Mouse (Mus musculus) cerebellum, adult 18-20 months (tissue): ENCODE results near the gene Pdcd7.
A peak's percentile ranks its signal among the peaks of the same experiment; 100 is the strongest.

ENCODE experiments used
- DNase-seq, 2 experiments: peaks; one replicate each; pipeline ENCODE4 v3.0.0; 2021

The Pdcd7 gene

DNA sequence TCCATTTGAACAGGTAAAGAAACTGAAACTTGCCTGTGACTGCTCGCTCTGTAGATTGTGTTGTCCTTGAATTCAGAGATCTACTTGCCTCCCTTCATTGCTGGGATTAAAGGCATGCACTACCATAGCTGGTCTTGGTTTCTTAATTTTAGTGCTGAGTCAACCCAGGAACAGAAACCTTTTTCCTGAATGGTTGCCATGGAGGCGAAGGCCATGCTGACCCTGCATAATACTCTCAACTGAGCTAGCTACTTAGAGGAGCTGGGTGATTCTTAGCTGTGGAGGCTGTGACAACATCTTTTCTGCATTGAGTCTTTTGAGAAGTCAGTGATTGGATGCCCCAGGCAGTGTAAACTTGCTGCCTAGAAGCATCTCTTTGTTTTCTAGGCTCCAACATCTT is 11.1 kb downstream of the Pdcd7 start:
- DNase-seq = no peak

GRCm38 (mm10) chr9:65358956-65359480 is 13.1 kb downstream of the Pdcd7 start:
- DNase-seq = no peak

- no peak for DNase-seq
These were observed 14.9 kb downstream of the Pdcd7 start, which contains the start of gene Ubap1l for GRCm38 (mm10) chr9:65360641-65361448. TSS of gene Ubap1l (plus strand) at chr9:65361041.

DNA sequence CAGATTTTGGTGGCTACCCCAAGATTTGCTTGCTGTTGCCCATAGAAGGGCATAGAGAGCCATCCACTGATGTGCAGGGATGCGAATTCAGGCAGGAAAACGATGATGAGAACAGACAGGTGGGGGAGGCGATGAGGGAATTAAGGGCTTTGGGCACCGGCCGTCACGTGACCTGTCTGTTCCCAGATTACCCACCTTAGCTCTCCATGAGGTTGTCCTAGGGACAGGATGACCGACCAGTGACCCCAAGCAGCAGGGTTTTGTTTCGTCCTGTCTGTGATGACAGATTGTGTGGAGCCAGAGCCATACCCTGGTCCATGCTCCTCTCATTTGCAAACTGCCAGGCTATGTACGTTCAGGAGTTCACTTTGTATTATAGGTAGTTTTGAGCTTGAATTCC is 17.8 kb downstream of the Pdcd7 start:
- no peak for DNase-seq

- DNase-seq = no peak
These were observed 19.8 kb downstream of the Pdcd7 start for GRCm38 (mm10) chr9:65365721-65366120.

- DNase-seq = no peak
These were observed 25.9 kb downstream of the Pdcd7 start for GRCm38 (mm10) chr9:65371756-65372155.

DNA sequence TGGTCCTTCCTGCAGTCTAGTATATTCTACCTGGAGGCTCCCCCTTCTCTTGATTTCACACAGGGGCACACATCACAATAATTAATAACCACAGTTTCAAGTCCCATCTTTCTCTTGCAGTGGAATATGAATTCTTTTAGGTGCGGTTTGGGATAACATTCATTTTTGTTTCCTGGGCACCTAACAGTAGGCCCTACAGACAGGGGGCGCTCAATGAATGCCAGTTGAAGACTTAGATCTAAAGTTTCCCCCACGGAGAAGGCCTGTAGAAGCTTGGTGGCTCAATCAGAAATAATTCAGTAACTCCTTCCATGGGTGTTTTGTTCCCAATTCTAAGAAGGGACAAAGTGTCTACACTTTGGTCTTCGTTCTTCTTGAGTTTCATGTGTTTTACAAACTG is 26.5 kb downstream of the Pdcd7 start:
- peak in 1 of 2 experiments; percentile 26 for DNase-seq

DNA sequence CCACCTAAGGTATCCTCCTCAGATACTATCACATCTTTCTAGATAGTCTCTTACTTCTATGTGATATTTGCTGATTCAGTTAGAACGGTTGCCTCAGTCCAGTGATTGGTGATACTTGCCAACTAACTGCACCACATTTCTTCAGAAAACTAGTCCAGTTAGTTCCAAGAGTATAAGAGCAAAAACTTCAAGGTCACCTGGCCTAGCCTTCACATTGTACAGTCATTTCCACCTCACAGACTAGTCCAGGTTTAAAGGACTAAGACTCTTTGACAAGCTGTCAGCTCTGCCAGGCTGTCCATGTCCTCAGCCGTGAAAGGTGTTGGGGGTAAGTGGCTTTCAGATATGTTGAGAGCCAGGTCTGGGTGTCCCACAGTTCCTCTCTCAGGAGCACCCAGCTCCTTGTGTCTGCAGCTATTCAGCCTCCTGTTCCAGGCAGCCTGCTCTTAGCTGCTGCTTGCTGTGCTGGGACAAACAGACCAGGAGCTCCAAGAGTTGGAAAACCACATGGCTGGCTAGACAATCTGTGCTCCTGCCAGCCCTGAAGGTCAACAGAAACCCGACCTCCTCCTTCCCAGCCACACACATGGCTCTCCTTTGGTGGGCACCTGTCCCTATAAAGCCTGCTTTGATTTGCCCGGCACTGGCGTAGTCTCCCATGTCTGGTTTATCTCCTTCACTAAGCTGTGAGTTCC is 28.7 kb downstream of the Pdcd7 start:
- no peak for DNase-seq

DNA sequence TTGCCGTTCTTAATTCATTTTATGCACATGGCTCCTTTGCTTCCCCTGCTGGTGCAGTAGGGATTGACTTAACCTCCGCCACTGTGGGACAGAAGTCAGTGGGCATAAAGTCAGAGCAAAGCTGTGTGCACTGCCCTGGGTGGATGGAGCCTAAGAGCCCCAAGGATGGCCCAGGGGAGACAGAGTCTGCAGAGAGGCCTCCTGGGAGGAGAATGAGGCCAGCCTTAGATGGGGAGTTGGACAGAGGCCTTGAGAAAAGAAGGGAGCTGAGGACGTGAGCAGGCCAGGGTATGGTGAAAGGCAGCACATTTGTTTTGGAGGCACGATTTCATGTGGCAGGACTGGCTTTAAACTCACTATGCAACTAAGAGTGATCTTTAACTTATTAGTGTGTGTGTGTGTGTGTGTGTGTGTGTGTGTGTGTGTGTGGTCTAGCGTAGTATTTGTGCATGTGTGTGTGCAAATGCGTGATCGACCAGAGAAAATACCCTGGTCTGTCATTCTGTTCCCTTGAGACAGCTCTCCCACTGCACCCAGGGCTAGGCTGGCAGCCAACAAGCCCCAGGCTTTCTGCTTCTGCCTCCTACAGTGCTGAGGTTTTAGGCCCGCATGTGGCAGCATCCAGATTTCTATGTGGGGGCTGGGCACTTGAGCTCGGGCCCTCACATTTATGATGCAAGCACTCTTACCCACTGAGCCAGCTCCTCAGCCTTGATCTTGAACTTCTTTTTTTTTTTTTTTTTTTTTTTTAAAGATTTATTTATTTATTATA is 29.4 kb downstream of the Pdcd7 start:
- no peak for DNase-seq

DNA sequence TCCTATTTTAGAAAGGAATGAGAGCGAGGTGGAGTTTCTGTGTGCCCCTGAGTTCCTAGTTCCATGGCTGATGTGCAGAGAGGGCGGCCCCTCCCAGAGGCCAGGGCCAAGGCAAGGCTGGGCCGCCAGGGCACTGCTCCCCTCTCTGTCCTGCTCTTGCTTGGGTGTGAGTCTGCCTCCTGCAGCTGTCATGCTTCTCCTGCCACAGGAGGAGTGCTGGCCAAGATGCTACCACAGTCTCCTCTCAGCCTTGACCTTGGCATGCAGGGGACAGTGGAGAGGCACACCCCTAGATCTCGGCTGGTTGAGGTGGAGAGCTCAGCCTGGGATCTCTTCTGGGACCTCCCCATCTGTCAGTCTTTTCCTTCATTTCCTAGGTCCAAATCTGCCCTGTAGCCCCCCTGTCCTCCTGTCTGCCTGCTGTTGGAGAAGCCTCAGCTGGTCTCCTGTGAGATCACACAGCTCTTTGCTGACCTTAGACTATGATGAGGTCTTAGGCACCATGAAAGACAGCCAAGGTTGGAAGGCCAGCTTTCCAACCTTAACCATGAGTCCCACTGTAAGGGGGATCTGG is 35.2 kb downstream of the Pdcd7 start:
- DNase-seq = no peak

DNA sequence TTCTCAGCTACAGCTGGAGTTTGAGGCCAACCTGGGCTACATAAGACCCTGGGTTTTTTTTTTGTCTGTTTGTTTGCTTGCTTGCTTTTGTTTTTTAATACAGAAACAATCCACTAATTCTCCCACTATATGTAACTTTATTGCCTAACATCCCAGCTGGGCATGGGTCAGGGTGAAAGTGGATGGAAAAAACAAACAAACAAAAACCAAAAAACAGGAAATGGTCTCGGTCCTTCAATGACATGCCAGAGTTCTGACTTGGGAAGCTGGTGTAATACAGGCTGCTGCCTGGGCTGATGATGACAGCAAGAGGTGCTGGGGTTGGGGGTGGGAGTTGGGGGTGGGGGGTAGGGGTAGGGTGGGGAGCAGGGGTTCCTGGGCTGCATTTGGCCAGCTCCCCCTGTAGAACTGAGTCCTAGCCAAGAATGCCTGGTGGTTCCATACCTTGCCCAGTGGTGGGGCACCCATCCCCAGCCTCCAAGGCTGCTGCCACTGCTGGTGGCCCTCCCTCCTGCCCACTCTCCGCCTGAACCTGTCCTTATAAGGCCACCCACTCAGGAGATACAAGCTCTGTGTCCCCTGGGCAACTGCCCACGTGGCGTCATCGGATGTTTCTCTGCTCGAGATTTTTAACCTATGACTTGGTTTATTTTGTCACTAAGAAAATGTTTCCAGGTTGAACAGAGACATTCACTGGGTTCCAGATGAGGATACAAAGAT is 36.3 kb downstream of the Pdcd7 start:
- no peak for DNase-seq

GRCm38 (mm10) chr9:65382751-65383097 is 36.8 kb downstream of the Pdcd7 start:
- no peak for DNase-seq

GRCm38 (mm10) chr9:65384276-65384675 is 38.4 kb downstream of the Pdcd7 start:
- DNase-seq = no peak

GRCm38 (mm10) chr9:65386373-65387140 is 40.7 kb downstream of the Pdcd7 start:
- DNase-seq = no peak

GRCm38 (mm10) chr9:65390752-65391612 is 45.1 kb downstream of the Pdcd7 start:
- no peak for DNase-seq

- DNase-seq = no peak
These were observed 45.7 kb downstream of the Pdcd7 start, which contains the start of gene Kbtbd13 for GRCm38 (mm10) chr9:65391613-65391964. TSS of gene Kbtbd13 (minus strand) at chr9:65391652.

- peak; percentile 51 to 55 for DNase-seq
These were observed 46.9 kb downstream of the Pdcd7 start for GRCm38 (mm10) chr9:65392638-65393364.

DNA sequence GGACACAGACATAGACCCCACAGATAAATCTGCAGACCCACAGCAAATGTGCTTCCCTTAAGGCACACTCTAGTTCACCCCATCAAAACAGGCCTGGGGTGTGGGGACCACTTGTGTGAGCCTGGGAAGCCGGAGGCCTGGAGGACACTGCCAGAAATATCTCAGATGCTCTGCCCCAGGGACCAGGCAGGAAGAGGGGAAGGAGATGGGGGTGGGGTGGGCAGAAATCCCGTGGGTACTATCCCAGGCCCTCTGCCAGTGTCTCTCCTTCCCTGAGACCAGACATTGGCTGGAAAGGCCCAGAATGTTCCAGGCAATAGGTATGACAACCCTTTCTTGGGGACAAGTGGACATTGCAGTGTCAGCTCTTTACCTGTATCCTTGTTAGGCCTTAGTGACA is 47.7 kb downstream of the Pdcd7 start:
- DNase-seq = no peak

GRCm38 (mm10) chr9:65394360-65394759 is 48.5 kb downstream of the Pdcd7 start:
- DNase-seq = no peak

- DNase-seq = peak; percentile 30 to 38
These were observed 52.4 kb downstream of the Pdcd7 start, which contains the start of gene Rasl12 for GRCm38 (mm10) chr9:65398279-65398678. TSS of gene Rasl12 (plus strand) at chr9:65398506.
